Mouse (Mus musculus) myocyte (in vitro differentiated cells): ENCODE data around the gene Prkcz.

ENCODE experiments used
- CEBPB ChIP-seq: IDR thresholded peaks from 2 replicates; pipeline ENCODE4 v1.6.1; 2011; ENCODE audit warnings: mild to moderate bottlenecking, moderate library complexity; ENCODE audit not compliant: poor library complexity, insufficient read depth, severe bottlenecking
- E2F4 ChIP-seq: IDR thresholded peaks from one replicate; pipeline ENCODE4 v1.6.1; 2011; ENCODE audit warnings: mild to moderate bottlenecking, control low read depth, moderate library complexity; ENCODE audit not compliant: insufficient read depth
- MAX ChIP-seq: IDR thresholded peaks from one replicate; pipeline ENCODE4 v1.6.1; 2011; ENCODE audit warnings: low read depth, mild to moderate bottlenecking, control low read depth
- MYOD1 ChIP-seq, 3 experiments: IDR thresholded peaks; one replicate each; pipeline ENCODE4 v1.6.1; 2011; ENCODE audit warnings: control low read depth in 2 of 3, low read depth in 2 of 3, mild to moderate bottlenecking in 2 of 3, moderate library complexity in 1 of 3; ENCODE audit not compliant: insufficient read length in 2 of 3, control insufficient read depth in 1 of 3
- MYOG ChIP-seq, 3 experiments: IDR thresholded peaks; one replicate each; pipeline ENCODE4 v1.6.1; 2011; ENCODE audit warnings: control low read depth in 2 of 3, low read depth in 2 of 3, mild to moderate bottlenecking in 2 of 3; ENCODE audit not compliant: insufficient read length in 2 of 3, control insufficient read depth in 1 of 3, insufficient read depth in 1 of 3
- POLR2A ChIP-seq: IDR thresholded peaks from one replicate; pipeline ENCODE4 v1.6.1; 2011; ENCODE audit warnings: low read depth, mild to moderate bottlenecking, control low read depth, moderate library complexity; ENCODE audit not compliant: insufficient read length
- POLR2AphosphoS2 ChIP-seq: IDR thresholded peaks from one replicate; pipeline ENCODE4 v1.6.1; 2011; ENCODE audit warnings: low read depth, control low read depth; ENCODE audit not compliant: insufficient read length
- SRF ChIP-seq: IDR thresholded peaks from one replicate; pipeline ENCODE4 v1.6.1; 2011; ENCODE audit warnings: low read depth; ENCODE audit not compliant: control insufficient read depth, insufficient read length
- USF1 ChIP-seq: IDR thresholded peaks from one replicate; pipeline ENCODE4 v1.6.1; 2011; ENCODE audit warnings: low read depth, mild to moderate bottlenecking, control low read depth, moderate library complexity

DNA sequence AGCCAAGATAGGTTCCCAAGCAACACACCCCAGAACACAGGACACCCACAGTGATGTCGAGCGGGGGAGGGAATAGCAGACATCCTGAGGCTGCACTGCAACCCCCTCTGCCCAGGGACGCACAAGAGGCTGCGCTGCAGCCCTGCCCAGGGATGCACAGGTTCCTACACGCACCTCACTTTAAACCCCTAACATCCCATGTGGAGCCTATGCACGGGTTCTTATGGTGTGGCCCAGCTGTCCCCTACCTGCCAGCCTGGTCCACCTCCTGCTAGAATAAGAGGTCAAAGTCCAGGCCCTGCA lies 147.5 kb downstream of the Prkcz start:
- TF ChIP-seq MAX = no peak
- TF ChIP-seq POLR2A = no peak
- TF ChIP-seq POLR2AphosphoS2 = no peak
- no peak for TF ChIP-seq MYOG (IDR thresholded peaks at IDR 0.05; ENCODE audit: control insufficient read depth in 1 of 3, insufficient read depth in 1 of 3, insufficient read length in 2 of 3, low read depth in 2 of 3)
- no peak for TF ChIP-seq USF1
- TF ChIP-seq CEBPB = no peak
- TF ChIP-seq MYOD1 (IDR thresholded peaks at IDR 0.05; ENCODE audit: control insufficient read depth in 1 of 3, insufficient read length in 2 of 3, low read depth in 2 of 3) = no peak
- TF ChIP-seq E2F4 = no peak
- TF ChIP-seq SRF = no peak
